In the genomic region with DNA sequence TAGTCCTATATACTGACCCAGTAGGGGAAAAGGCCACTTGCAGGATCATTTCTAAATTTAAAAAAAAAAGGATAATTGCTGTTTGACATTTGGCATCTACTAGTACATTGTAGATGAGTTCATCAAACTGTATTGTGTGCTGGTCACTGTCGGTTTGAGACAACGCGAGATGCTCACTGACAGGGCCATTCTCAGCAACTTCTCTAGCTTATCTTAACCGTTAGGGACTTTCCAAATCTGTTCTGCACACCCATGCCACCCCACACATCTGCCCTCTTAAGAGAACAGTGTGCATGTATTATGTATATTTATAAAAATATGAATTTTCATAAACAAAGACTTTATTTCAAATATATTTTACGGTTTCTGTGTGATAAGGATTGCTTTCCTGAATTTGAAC, we compare ENCODE assay signal across 22 mouse cellular contexts.
"Had no signal": no experiment of that assay in that cellular context is flagged by ENCODE, and none has a peak within 500 bp of the region (broad histone marks: within the 10 kb centered on the region; RNA-seq: fewer than 3 reads in every experiment).

No protein-coding gene starts in this region.

- ATAC-seq: forebrain, embryonic 13.5 days; forebrain, embryonic 14.5 days; forebrain, embryonic 15.5 days; forebrain, embryonic 16.5 days; forebrain, postnatal 0 days had no signal

- DNase-seq: cerebellum, adult 2 months; cerebellum, adult 8-10 months; cerebellum, adult 9-10 months; cerebellum, adult 9-11 months; cerebellum, postnatal 10 days; cerebellum, postnatal 14 days; cerebellum, postnatal 25 days; cerebellum, postnatal 36 days; embryo, embryonic 11 days; forebrain, postnatal 0 days; gastrocnemius, adult 2 months; gastrocnemius, postnatal 10 days; gastrocnemius, postnatal 14 days; gastrocnemius, postnatal 25 days; gastrocnemius, postnatal 36 days; heart, adult 11 months; heart, adult 18-20 months; heart, adult 2 months had no signal
